Mouse (Mus musculus) left cerebral cortex, adult 6 months (tissue): ENCODE results near the gene Oxt. TPM values are rescaled to one million over a fixed set of nuclear protein-coding genes. Genes with fewer than 3 reads are reported as not detected.

ENCODE experiments used
- long read RNA-seq, 2 experiments: library from polyadenylated mRNA; unstranded; transcript quantifications; one replicate each; pipeline ENCODE4 v2.0.0; 2019 to 2020
- polyA plus RNA-seq: library from polyadenylated mRNA; unstranded; fragments of <200 nt; fragmentation: Nextera tagmentation; gene quantifications from 2 replicates; pipeline ENCODE4 v1.2.3, GENCODE M21; 2021

Gene Oxt
- polyA plus RNA-seq: 0.53 TPM in 1 of 2 replicates, not detected in the other
- long read RNA-seq, experiment 1, partial matches to known transcripts: 0 of 1 reads
- long read RNA-seq, experiment 1, other reads (novel, unspliced or antisense): 0 of 1 reads
- long read RNA-seq, experiment 2: 0 reads

GRCm38 (mm10) chr2:130575873-130576272 lies at the start of gene Oxt:
TSS of gene Oxt (plus strand) at chr2:130576173.

DNA sequence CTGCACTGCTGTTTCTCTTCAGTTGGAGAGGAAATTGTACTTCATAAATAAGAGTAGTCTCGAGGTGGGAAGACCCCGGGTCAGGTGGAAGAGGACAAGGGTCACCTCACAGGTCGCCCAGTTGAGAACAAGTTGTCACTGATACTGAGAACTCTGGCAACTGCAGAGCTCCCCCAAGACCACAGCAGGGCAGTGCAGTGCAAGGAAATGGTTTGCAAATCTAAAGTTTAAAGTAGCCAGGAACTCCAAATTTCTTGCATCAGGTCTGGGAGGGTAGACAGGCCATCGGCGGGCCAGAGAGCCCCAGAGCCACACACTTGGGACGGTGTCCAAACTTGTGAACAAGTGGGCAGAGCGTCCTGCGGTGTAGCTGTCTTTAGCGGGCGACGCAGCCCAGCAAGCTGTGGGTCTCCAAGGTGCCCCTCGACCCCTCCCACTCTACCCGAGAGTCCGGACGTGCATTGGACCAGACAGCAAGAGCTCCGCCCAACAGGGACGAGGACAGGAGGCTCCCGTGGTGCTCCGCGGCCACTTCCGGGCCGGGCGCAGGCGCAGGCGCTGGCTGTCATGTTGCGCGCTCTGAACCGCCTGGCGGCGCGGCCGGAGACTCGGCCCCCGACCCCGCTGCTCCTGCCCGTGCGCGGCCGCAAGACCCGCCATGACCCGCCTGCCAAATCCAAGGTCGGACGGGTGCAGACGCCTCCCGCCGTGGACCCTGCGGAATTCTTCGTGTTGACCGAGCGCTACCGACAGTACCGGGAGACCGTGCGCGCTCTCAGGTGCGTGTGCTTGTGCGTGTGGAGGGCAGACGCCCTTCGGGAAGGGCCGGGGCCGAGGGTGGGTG lies 12.5 kb upstream of the Oxt start, which contains the start of gene Mrps26:
Gene Mrps26 (plus strand): TSS at position 531 of the 844 bp plus-strand sequence.

DNA sequence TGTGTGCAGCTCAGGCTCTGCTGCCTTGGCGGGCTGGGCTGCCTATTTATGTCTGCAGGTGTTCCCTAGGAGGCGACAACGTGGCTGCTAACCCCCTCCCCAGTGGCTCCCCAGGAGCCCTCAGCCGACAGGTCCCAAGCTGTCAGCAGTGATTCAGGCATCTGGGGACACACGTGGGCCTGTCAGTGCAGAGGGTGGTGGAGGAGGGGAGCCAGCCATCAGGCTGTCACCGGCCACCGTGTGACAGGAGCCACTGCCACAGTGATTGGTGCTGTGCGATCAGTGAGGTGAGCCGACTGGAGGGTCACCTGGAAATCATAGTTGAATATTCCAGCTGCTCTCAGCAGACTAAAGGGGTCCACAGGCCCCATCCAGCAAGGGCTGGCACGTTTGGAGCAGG lies 6.6 kb downstream of the Oxt start, which contains the start of gene Avp:
Gene Avp (minus strand): TSS at position 3 of the 400 bp plus-strand sequence.

Other genes with a start within 250 kb of the Oxt start
- gene Cpxm1, start 178.6 kb upstream of the Oxt start, polyA plus RNA-seq: 3.1 and 4.3 TPM in 2 replicates
- not detected in 2 replicates for gene Gm28372, start 170.9 kb upstream of the Oxt start, polyA plus RNA-seq
- not detected in 2 replicates for gene 1700020A23Rik, start 170.9 kb upstream of the Oxt start, polyA plus RNA-seq
- not detected in 2 replicates for gene Tmem239, start 169.7 kb upstream of the Oxt start, polyA plus RNA-seq
- 33.3 and 46.6 TPM in 2 replicates for gene Vps16, start 151.8 kb upstream of the Oxt start, polyA plus RNA-seq
- 7.8 and 9.5 TPM in 2 replicates for gene Pced1a, start 151.5 kb upstream of the Oxt start, polyA plus RNA-seq
- gene Ptpra, start 125.9 kb upstream of the Oxt start, polyA plus RNA-seq: 32.4 and 125 TPM in 2 replicates
- gene Mrps26, start 12.4 kb upstream of the Oxt start, polyA plus RNA-seq: 141 and 170 TPM in 2 replicates
- gene Avp, start 6.4 kb downstream of the Oxt start, polyA plus RNA-seq: 1.3 and 6.6 TPM in 2 replicates
- 3.2 and 3.6 TPM in 2 replicates for gene Fastkd5, start 53.9 kb downstream of the Oxt start, polyA plus RNA-seq
- 8.8 TPM in 2 replicates for gene Ubox5, start 53.9 kb downstream of the Oxt start, polyA plus RNA-seq
- 6.4 and 10.5 TPM in 2 replicates for gene Lzts3, start 66.6 kb downstream of the Oxt start, polyA plus RNA-seq
- gene Ddrgk1, start 88.5 kb downstream of the Oxt start, polyA plus RNA-seq: 182 and 214 TPM in 2 replicates
- gene Itpa, start 91.4 kb downstream of the Oxt start, polyA plus RNA-seq: 65.4 and 72.9 TPM in 2 replicates
- 1.5 and 1.6 TPM in 2 replicates for gene Slc4a11, start 121.3 kb downstream of the Oxt start, polyA plus RNA-seq